Mouse (Mus musculus): ENCODE measurements at regions not wholly inside any gene's neighbourhood (a gene's known extent, or its start where the extent isn't known, plus 50 kb on each side); places are given as distances from the start of the nearest gene placed in this dataset.

DNA sequence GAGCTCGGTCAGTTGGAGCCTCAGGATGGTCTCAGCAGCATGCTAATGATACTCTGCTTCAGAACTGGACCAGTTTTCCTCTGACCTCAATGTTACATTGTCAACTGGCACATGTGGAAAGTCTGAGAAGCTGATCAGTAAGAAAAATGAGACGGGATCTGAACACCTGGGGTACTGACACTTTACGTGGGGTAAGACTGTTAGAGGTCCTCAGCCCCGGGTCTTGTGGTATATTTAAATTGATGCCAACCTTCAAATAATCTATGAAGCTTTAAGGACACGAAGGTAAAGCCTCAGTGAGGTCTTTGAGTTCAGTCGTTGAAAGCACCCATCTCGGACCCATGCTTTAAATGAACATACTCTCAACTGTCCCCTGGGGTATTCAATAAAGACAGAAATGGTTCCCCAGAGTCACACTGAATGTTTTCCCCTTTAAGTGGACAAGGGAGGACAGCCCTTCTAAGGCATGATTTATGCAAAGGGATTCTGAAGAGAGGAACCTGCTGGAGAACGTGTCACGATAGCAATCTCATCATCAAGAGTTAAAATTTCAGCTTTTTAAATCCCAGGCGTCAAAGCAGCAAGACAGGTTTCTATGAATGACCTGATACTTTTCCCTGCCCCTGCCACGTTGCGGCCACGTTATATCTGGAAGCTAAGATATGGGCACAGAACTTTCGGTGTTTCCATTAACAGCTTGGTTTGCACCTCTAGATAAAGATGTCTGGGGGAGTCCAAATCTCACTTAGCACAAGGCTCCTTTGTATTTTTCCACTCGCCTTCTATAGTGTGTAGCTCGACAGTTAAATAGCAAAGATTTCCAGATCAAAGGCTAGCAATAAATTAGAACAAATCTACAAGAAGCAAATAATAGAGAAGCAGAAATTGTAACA is 76.7 kb upstream of the Atp2b1 start:
- ATAC-seq, result no peak
- no peak for TF ChIP-seq CTCF (IDR thresholded peaks at IDR 0.05; ENCODE audit: low read depth)
- H3K27me3 ChIP-seq (ENCODE audit: insufficient read depth, low read length), result no peaks in the 10 kb centered on the region
- no peak overlapping the region for H3K4me3 ChIP-seq (ENCODE audit: low read depth, low read length)
- no peaks in the 10 kb centered on the region for H3K4me1 ChIP-seq (ENCODE audit: insufficient read depth)
- no peak overlapping the region for H3K9ac ChIP-seq
- H3K9me3 ChIP-seq (ENCODE audit: low read length), result 0 out of 2 replicates have a peak, but pooled peaks cover 2% of the 10 kb centered on the region
- 73% methylated on average over 16 of the region's 16 CpGs for WGBS
- H3K36me3 ChIP-seq (ENCODE audit: insufficient read depth), result no peaks in the 10 kb centered on the region
- H3K4me2 ChIP-seq (ENCODE audit: low read depth), result no peak overlapping the region
- no peak for DNase-seq
- no peak overlapping the region for H3K27ac ChIP-seq (ENCODE audit: low read depth, low read length)

GRCm38 (mm10) chr10:98838926-98839679 is 75.1 kb upstream of the Atp2b1 start:
- Histone ChIP-seq H3K36me3 (ENCODE audit: insufficient read depth) (no peaks in the 10 kb centered on the region), H3K4me3 (ENCODE audit: low read depth, low read length) (no peak overlapping the region), H3K27ac (ENCODE audit: low read depth, low read length) (no peak overlapping the region), H3K4me1 (ENCODE audit: insufficient read depth) (no peaks in the 10 kb centered on the region), H3K4me2 (ENCODE audit: low read depth) (no peak overlapping the region), H3K9me3 (ENCODE audit: low read length) (peaks cover 18% of the 10 kb centered on the region), H3K27me3 (ENCODE audit: insufficient read depth, low read length) (no peaks in the 10 kb centered on the region), H3K9ac (no peak overlapping the region)
- 93% methylated on average over 8 of the region's 8 CpGs for WGBS
- DNase-seq (no peak), ATAC-seq (no peak)
- TF ChIP-seq CTCF (IDR thresholded peaks at IDR 0.05; ENCODE audit: low read depth), result no peak

GRCm38 (mm10) chr10:98839963-98840362 is 74.2 kb upstream of the Atp2b1 start:
- H3K36me3 ChIP-seq (ENCODE audit: insufficient read depth), result no peaks in the 10 kb centered on the region
- H3K9me3 ChIP-seq (ENCODE audit: low read length), result peaks cover 19% of the 10 kb centered on the region
- WGBS, result 96% methylated on average over 11 of the region's 11 CpGs
- no peak overlapping the region for H3K4me2 ChIP-seq (ENCODE audit: low read depth)
- H3K4me3 ChIP-seq (ENCODE audit: low read depth, low read length), result no peak overlapping the region
- H3K9ac ChIP-seq, result no peak overlapping the region
- DNase-seq (no peak), ATAC-seq (no peak)
- no peak overlapping the region for H3K27ac ChIP-seq (ENCODE audit: low read depth, low read length)
- TF ChIP-seq CTCF (IDR thresholded peaks at IDR 0.05; ENCODE audit: low read depth), result no peak
- no peaks in the 10 kb centered on the region for H3K27me3 ChIP-seq (ENCODE audit: insufficient read depth, low read length)
- no peaks in the 10 kb centered on the region for H3K4me1 ChIP-seq (ENCODE audit: insufficient read depth)

DNA sequence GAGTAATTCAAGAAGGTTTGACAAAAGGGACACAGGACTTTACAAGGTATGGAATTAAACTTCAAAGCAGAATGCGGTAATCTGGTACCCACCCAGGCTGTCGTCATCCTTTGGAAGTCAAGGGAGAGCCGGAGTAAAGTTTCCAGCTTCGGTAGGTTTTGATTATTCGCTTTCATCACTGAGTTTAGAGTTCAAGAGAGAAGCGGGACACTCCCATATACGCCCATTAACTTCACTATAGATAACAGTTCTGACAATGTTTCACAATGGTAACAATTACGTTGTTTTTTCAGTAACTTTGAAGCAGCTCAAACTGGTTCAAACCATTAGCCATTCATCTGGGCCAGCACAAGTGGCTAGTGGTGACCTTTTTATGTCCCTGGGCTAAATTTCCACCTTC is 73.8 kb upstream of the Atp2b1 start:
- H3K4me2 ChIP-seq (ENCODE audit: low read depth), result no peak overlapping the region
- no peak overlapping the region for H3K27ac ChIP-seq (ENCODE audit: low read depth, low read length)
- ATAC-seq (no peak), DNase-seq (no peak)
- no peaks in the 10 kb centered on the region for H3K4me1 ChIP-seq (ENCODE audit: insufficient read depth)
- peaks cover 19% of the 10 kb centered on the region for H3K9me3 ChIP-seq (ENCODE audit: low read length)
- TF ChIP-seq CTCF (IDR thresholded peaks at IDR 0.05; ENCODE audit: low read depth), result no peak
- H3K4me3 ChIP-seq (ENCODE audit: low read depth, low read length), result no peak overlapping the region
- 93% methylated on average over 8 of the region's 8 CpGs for WGBS
- H3K9ac ChIP-seq, result no peak overlapping the region
- H3K27me3 ChIP-seq (ENCODE audit: insufficient read depth, low read length), result no peaks in the 10 kb centered on the region
- H3K36me3 ChIP-seq (ENCODE audit: insufficient read depth), result no peaks in the 10 kb centered on the region

GRCm38 (mm10) chr10:98840957-98841831 is 73.0 kb upstream of the Atp2b1 start:
- ATAC-seq, result no peak
- H3K27me3 ChIP-seq (ENCODE audit: insufficient read depth, low read length), result no peaks in the 10 kb centered on the region
- no peaks in the 10 kb centered on the region for H3K36me3 ChIP-seq (ENCODE audit: insufficient read depth)
- H3K27ac ChIP-seq (ENCODE audit: low read depth, low read length), result no peak overlapping the region
- peaks cover 19% of the 10 kb centered on the region for H3K9me3 ChIP-seq (ENCODE audit: low read length)
- no peak overlapping the region for H3K9ac ChIP-seq
- H3K4me1 ChIP-seq (ENCODE audit: insufficient read depth), result no peaks in the 10 kb centered on the region
- no peak for TF ChIP-seq CTCF (IDR thresholded peaks at IDR 0.05; ENCODE audit: low read depth)
- no peak for DNase-seq
- no peak overlapping the region for H3K4me2 ChIP-seq (ENCODE audit: low read depth)
- no peak overlapping the region for H3K4me3 ChIP-seq (ENCODE audit: low read depth, low read length)
- 88% methylated on average over 13 of the region's 13 CpGs for WGBS

DNA sequence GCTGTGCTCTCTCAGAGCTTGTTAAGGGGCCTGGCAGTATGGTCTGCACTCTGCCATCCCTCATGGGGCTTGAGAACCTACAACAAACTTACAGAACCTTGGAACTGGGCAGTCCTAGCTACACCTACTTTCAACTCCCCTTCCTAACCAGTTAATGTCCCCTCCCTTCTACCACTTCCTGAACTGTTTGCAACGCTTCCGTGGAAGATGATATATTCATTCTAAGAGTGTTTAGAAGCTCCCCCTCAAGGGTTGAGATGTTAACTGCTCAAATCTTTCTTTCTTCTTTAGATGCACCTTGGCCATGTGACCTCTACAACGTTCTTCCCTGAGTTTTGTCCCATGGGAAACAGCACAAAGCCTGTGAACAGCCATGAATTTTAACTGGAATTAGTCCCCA is 72.3 kb upstream of the Atp2b1 start:
- Histone ChIP-seq H3K27me3 (ENCODE audit: insufficient read depth, low read length) (no peaks in the 10 kb centered on the region), H3K27ac (ENCODE audit: low read depth, low read length) (no peak overlapping the region), H3K4me1 (ENCODE audit: insufficient read depth) (no peaks in the 10 kb centered on the region), H3K36me3 (ENCODE audit: insufficient read depth) (no peaks in the 10 kb centered on the region), H3K9ac (no peak overlapping the region), H3K4me3 (ENCODE audit: low read depth, low read length) (no peak overlapping the region), H3K4me2 (ENCODE audit: low read depth) (no peak overlapping the region), H3K9me3 (ENCODE audit: low read length) (peaks cover 19% of the 10 kb centered on the region)
- DNase-seq (no peak), ATAC-seq (no peak)
- TF ChIP-seq CTCF (IDR thresholded peaks at IDR 0.05; ENCODE audit: low read depth), result no peak
- WGBS, result 88% methylated on average over 3 of the region's 3 CpGs

All from forebrain, postnatal 0 days (tissue).